Mouse (Mus musculus) embryonic facial prominence, embryonic 13.5 days (tissue): ENCODE results near the gene Dpp3. TPM values are rescaled to one million over a fixed set of nuclear protein-coding genes. Genes with fewer than 3 reads are reported as not detected.
"Not testable (repeated sequence)": the region's sequence is repeated elsewhere in the genome, so short reads cannot be mapped to it uniquely, and the experiment has no call there.

Source experiments
- ATAC-seq: fragments of 200-750 bp; cut with Nextera tagmentation; 2 replicates; pipeline ENCODE4 v1.8.0; 2017; ENCODE audit warnings: low read depth; ENCODE audit not compliant: insufficient number of reproducible peaks, insufficient read depth, low FRiP score, low TSS enrichment
- H3K27ac ChIP-seq: fragments of 300-500 bp; sonication (generic); 2 replicates; pipeline ENCODE4 v1.5.1; 2015; ENCODE audit warnings: moderate library complexity, mild to moderate bottlenecking, inconsistent platforms
- H3K27me3 ChIP-seq: fragments of 300-500 bp; sonication (generic); 2 replicates; pipeline ENCODE4 v1.6.1; 2015; ENCODE audit warnings: mild to moderate bottlenecking, inconsistent platforms
- H3K36me3 ChIP-seq: fragments of 300-500 bp; sonication (generic); 2 replicates; pipeline ENCODE4 v1.6.1; 2015; ENCODE audit warnings: mild to moderate bottlenecking, inconsistent platforms
- H3K4me1 ChIP-seq: fragments of 300-500 bp; sonication (generic); 2 replicates; pipeline ENCODE4 v1.6.1; 2015; ENCODE audit warnings: inconsistent platforms
- H3K4me2 ChIP-seq: fragments of 300-500 bp; sonication (generic); 2 replicates; pipeline ENCODE4 v1.6.1; 2015; ENCODE audit warnings: moderate library complexity, mild to moderate bottlenecking, inconsistent platforms
- H3K4me3 ChIP-seq: fragments of 300-500 bp; sonication (generic); 2 replicates; pipeline ENCODE4 v1.5.1; 2015; ENCODE audit warnings: mild to moderate bottlenecking, inconsistent platforms
- H3K9ac ChIP-seq: fragments of 300-500 bp; sonication (generic); 2 replicates; pipeline ENCODE4 v1.6.1; 2015; ENCODE audit warnings: mild to moderate bottlenecking, inconsistent platforms
- H3K9me3 ChIP-seq: fragments of 300-500 bp; sonication (generic); 2 replicates; pipeline ENCODE4 v1.6.1; 2016; ENCODE audit warnings: inconsistent platforms
- WGBS: fragments of 180-500 bp; shearing (Covaris S2); methylation state at CpG from one replicate; pipeline ENCODE4 v1.1.7; 2015; ENCODE audit warnings: mixed read lengths; 5-methylcytosine and 5-hydroxymethylcytosine counted together
- polyA plus RNA-seq: library from polyadenylated mRNA; unstranded; fragments of >200 nt; fragmentation: Nextera tagmentation; extraction: Ambion mirVana; gene quantifications from 2 replicates; pipeline ENCODE4 v1.2.1, GENCODE M21; 2015

Gene Dpp3
- polyA plus RNA-seq, 1 experiment from 2014 or later = 121 TPM

DNA sequence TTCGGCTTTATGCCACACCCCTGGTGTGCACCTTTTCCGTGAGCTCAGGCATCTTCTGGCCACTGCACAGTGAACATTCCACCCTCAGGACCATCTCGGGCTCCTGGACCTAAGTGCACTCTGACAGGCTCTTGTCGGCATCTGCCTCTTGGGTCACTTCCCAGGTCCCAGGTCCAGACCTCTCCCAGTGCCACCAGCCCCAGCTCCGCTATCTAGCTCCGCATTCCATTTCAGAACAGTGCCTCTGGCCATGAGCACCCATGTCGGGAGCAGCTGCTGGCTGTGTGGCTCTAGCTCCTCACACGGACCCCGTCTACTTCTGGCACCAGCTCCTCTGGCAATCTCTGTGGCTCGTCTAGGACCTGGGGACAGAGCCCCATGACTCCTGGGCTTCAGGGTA lies 38.3 kb downstream of the Dpp3 start:
- H3K36me3 ChIP-seq = peaks cover 32% of the 10 kb centered on the region
- no peak overlapping the region for H3K9ac ChIP-seq
- WGBS = 85% methylated on average over 10 of the region's 10 CpGs
- no peaks in the 10 kb centered on the region for H3K27me3 ChIP-seq
- ATAC-seq = no peak
- no peak overlapping the region for H3K27ac ChIP-seq
- H3K9me3 ChIP-seq = no peaks in the 10 kb centered on the region
- H3K4me2 ChIP-seq = no peak overlapping the region
- H3K4me1 ChIP-seq = no peaks in the 10 kb centered on the region
- no peak overlapping the region for H3K4me3 ChIP-seq

DNA sequence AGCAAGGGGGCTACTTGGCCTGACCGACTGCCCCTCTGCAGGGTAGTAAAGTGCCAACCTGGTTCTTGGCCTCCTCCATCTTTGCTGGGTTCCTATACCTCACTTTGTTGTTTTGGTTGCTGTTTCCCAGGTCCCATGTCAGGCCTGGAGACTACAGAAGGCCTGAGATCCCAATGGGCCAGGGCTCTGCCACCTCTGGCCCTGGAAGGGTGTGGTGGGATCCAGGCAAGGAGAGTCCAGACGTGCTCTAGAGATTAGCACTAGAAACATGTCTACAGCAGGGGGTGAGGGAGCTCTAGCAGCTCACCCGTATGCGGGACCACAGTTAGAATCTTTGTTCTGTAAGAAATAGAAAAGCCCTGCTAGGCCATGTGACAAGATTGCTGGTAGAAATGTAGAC lies 44.1 kb downstream of the Dpp3 start:
- H3K4me3 ChIP-seq = no peak overlapping the region
- no peaks in the 10 kb centered on the region for H3K27me3 ChIP-seq
- no peak overlapping the region for H3K27ac ChIP-seq
- no peaks in the 10 kb centered on the region for H3K9me3 ChIP-seq
- 89% methylated on average over 4 of the region's 4 CpGs for WGBS
- peaks cover 9% of the 10 kb centered on the region; the same call in 1 of the 2 replicates for H3K36me3 ChIP-seq
- ATAC-seq = no peak
- H3K4me2 ChIP-seq = no peak overlapping the region
- no peak overlapping the region for H3K9ac ChIP-seq
- H3K4me1 ChIP-seq = peaks cover 5% of the 10 kb centered on the region; the same call in 1 of the 2 replicates

DNA sequence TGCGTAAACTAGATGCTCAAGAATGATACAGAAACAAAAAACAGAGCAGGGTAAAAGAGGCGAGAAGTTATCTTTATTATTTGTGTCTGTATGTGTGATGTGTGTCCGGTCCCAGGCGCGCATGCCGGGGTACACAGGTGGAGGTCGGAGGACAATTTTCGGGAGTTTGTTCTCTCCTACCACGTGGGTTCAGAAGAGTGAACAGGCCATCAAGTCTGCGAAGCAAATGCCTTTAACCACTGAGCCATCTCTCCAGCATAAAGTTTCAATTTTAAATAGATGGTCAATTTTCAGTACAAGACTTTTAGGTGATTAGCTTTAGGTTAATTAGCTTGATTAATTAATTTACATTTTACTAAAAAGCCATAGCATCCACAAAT lies 48.8 kb downstream of the Dpp3 start:
- 38% methylated on average over 10 of the region's 10 CpGs for WGBS
- H3K4me2 ChIP-seq = peak overlapping the region; percentile 89
- H3K4me3 ChIP-seq = peak overlapping the region; percentile 94
- H3K27ac ChIP-seq = no peak overlapping the region
- no peak for ATAC-seq
- H3K36me3 ChIP-seq = peaks cover 9% of the 10 kb centered on the region; the same call in 1 of the 2 replicates
- peak overlapping the region; percentile 89 for H3K9ac ChIP-seq
- H3K4me1 ChIP-seq = peaks cover 16% of the 10 kb centered on the region
- peaks cover 4% of the 10 kb centered on the region; the same call in 1 of the 2 replicates for H3K27me3 ChIP-seq
- H3K9me3 ChIP-seq = no peaks in the 10 kb centered on the region

DNA sequence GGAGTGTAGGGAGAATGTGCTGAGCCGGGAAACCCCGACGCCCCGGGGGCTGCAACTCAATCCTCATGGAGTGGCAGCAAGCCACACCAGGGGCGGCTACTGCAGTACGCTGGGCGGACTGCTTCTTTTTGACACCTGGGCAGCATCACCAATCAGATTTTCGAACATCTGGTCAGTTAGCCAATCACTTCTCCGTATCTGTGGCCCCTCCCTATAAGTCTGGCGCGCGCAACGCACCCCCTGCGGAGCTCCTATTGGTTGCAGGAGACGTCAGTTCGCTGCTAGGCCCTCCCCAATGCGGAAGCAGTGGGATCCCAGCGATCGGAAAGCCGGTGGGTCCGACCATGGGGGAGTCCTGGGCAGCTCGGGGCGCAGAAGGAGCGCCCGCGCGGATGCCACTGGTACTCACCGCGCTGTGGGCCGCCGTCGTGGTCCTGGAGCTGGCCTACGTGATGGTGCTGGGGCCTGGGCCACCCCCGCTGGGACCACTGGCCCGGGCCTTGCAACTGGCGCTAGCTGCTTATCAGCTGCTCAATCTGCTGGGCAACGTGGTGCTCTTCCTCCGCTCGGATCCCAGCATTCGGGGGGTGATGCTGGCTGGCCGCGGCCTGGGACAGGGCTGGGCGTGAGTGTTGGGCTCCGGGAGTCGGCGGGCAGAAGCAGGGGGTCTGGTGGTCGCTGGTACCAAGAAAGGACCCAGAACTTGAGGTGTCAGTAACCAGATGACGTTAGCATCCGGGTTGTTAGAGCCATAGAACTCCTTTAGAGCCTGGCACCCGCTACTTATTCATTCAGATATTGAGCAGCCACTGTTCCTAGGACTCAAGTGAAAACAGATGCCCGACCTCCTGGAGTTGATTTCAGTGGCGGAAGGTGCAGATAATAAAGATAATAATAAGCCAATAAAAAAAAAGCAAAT lies 49.4 kb downstream of the Dpp3 start, which contains the start of gene Zdhhc24:
Gene Zdhhc24, plus strand, starts transcription at position 264 of the 919 bp plus-strand sequence.
- under 1% methylated on average over 52 of the region's 52 CpGs for WGBS
- peak; percentile 95 for ATAC-seq

DNA sequence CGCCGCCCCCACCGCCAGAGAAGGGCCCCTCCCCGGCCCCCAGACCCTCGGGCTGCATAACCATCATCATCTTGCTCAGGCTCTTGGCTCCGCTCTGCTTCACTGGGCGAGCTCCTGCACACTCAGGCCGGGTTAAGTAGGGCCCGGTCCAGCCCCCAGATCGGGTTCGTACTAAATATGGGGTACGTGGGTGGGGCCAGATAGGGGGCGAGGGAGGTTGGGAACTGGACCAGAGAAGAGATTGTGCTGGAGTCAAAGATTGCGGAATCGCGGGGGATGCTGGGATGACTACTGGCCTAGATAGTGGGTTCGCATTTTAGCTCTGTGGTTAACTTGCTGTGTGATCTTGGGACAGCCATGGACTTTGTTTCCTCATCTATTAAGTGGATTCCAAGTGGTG lies 50.3 kb downstream of the Dpp3 start, which contains the start of gene Actn3:
Gene Actn3, minus strand, starts transcription at position 125 of the 400 bp plus-strand sequence.
- Histone ChIP-seq H3K9ac (peak within 1 kb of the TSS; percentile 89), H3K36me3 (no peaks in the 10 kb centered on the region), H3K4me3 (peak within 1 kb of the TSS; percentile 94), H3K9me3 (no peaks in the 10 kb centered on the region), H3K27ac (peak within 1 kb of the TSS; percentile 75), H3K27me3 (peaks cover 4% of the 10 kb centered on the region; the same call in 1 of the 2 replicates), H3K4me1 (peaks cover 16% of the 10 kb centered on the region), H3K4me2 (peak within 1 kb of the TSS; percentile 89)
- ATAC-seq = no peak
- 2% methylated on average over 17 of the region's 17 CpGs for WGBS

More for the DNA sequence above, 49.4 kb downstream of the Dpp3 start, which contains the start of gene Zdhhc24:
- Histone ChIP-seq H3K4me1 (peaks cover 16% of the 10 kb centered on the region), H3K4me3 (peak within 1 kb of the TSS; percentile 94), H3K4me2 (peak within 1 kb of the TSS; percentile 89), H3K36me3 (0 out of 2 replicates have a peak, but pooled peaks cover 4% of the 10 kb centered on the region), H3K9me3 (no peaks in the 10 kb centered on the region), H3K27ac (peak within 1 kb of the TSS; percentile 75), H3K27me3 (peaks cover 4% of the 10 kb centered on the region; the same call in 1 of the 2 replicates), H3K9ac (peak within 1 kb of the TSS; percentile 89)

DNA sequence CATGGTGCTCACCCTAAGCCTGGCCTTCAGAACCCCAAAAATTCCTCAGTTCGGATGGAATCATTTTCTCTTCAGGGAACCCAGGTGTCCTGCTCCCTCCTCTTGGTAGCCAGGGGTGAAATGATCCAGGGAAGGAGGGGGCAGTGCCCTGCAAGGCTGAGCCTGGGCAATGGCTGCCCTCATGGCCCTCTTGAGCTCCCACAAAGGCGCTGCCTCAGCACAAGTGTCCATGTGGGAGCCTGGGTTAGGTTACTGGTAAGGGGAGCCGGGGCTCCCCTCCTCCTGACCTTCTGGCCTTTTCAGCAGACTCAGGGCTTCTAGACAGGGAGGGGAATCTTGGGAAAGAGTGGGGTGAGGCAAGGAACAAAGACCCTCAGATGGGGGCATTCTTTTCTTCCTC lies 51.3 kb downstream of the Dpp3 start:
- WGBS = 39% methylated on average over 3 of the region's 3 CpGs
- H3K4me1 ChIP-seq = peaks cover 16% of the 10 kb centered on the region
- no peak overlapping the region for H3K4me3 ChIP-seq
- H3K9ac ChIP-seq = no peak overlapping the region
- H3K36me3 ChIP-seq = no peaks in the 10 kb centered on the region
- H3K27ac ChIP-seq = no peak overlapping the region
- ATAC-seq = no peak
- H3K9me3 ChIP-seq = no peaks in the 10 kb centered on the region
- H3K4me2 ChIP-seq = peak overlapping the region; percentile 9; the same call in 1 of the 2 replicates
- peaks cover 4% of the 10 kb centered on the region; the same call in 1 of the 2 replicates for H3K27me3 ChIP-seq

DNA sequence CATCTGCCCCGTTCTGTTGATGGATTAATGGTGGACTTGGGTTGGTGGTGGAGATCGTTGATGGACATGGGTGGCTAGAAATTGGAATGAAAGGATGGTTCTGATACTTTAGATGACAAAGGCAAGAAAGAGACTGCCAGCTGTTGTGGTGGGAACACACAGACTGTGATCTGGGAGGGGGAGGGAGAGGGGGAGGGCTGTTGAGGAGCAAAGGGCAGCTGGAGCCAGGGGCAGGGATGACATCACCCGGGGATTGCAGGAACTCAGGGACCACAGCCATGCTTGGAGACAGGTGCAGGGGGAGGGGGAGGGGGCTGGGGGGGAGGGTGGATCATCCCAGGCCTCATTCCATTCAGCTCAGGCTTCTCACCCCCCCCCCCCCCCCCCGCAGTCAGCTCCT lies 51.8 kb downstream of the Dpp3 start:
- H3K4me2 ChIP-seq = no peak overlapping the region
- H3K36me3 ChIP-seq = no peaks in the 10 kb centered on the region
- no peak overlapping the region for H3K9ac ChIP-seq
- peaks cover 16% of the 10 kb centered on the region for H3K4me1 ChIP-seq
- no peak for ATAC-seq
- WGBS = 59% methylated on average over 4 of the region's 4 CpGs
- H3K27ac ChIP-seq = no peak overlapping the region
- no peaks in the 10 kb centered on the region for H3K9me3 ChIP-seq
- no peak overlapping the region for H3K4me3 ChIP-seq
- H3K27me3 ChIP-seq = peaks cover 4% of the 10 kb centered on the region; the same call in 1 of the 2 replicates

DNA sequence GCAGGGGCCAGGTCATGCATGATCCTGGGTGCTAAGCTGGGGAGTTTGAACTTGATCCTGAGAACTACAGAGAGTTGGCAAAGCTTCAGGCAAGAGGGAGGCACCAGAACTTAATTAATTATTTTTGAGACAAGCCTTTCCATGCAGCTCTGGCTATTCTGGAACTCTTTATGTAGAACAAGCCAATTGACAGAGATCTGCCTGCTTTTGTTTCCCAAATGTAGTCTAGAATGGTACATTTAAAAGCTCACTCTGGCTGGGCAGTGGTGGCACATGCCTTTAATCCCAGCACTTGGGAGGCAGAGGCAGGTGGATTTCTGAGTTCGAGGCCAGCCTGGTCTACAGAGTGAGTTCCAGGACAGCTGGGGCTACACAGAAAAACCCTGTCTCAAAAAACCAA lies 53.5 kb downstream of the Dpp3 start:
- not testable (repeated sequence) for H3K9me3 ChIP-seq, H3K27ac ChIP-seq, H3K9ac ChIP-seq, H3K4me3 ChIP-seq, ATAC-seq, H3K27me3 ChIP-seq, H3K4me2 ChIP-seq, H3K36me3 ChIP-seq
- peaks cover 16% of the 10 kb centered on the region for H3K4me1 ChIP-seq
- 88% methylated on average over 1 of the region's 1 CpGs for WGBS

DNA sequence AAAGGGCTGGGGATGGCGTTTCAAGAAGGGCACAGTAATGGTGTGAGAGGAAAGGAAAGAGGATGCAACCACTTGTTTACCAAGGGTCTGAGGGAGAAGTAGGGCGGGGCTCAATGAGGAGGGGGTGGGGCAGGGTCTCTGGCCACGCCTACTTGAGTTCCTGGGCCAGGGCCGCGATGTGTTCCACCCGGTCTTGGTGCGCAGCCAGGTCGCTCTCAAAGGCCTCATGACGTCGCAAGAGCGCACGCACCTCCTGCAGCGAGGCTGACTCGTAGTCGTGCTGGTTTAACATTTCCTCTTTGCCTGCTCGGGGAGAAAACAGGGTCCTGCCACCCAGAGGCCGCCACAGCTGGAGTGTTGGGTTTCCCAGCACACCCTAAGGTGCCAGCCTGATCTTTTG lies 62.9 kb downstream of the Dpp3 start:
- Histone ChIP-seq H3K4me2 (peak overlapping the region; percentile 41), H3K27me3 (peaks cover 21% of the 10 kb centered on the region), H3K36me3 (peaks cover 7% of the 10 kb centered on the region), H3K4me3 (peak overlapping the region; percentile 14; the same call in 1 of the 2 replicates), H3K27ac (no peak overlapping the region), H3K9me3 (no peaks in the 10 kb centered on the region), H3K4me1 (peaks cover 6% of the 10 kb centered on the region; the same call in 1 of the 2 replicates), H3K9ac (peak overlapping the region; percentile 47; the same call in 1 of the 2 replicates)
- WGBS = 7% methylated on average over 17 of the region's 17 CpGs
- ATAC-seq = no peak

DNA sequence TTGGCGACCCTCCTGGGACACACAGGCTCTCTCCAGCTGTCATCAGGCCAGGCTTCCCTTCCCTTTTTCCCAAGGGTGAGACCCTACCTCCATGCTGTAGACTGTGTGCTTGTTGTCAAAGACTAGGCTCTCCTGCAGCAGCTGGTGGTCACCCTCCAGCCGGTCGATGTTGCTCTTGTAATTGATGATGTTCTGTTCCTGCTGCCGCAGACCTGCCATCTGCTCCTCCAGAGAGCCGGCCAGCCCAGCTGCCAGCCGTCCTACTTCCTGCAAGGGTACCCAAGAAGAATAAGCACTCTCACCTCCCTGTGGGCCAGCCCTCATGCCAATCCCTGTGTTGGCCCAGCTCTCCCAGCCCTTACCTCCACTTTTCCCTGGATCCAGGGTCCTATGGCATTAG lies 65.0 kb downstream of the Dpp3 start:
- 83% methylated on average over 6 of the region's 6 CpGs for WGBS
- no peak overlapping the region for H3K9ac ChIP-seq
- ATAC-seq = no peak

DNA sequence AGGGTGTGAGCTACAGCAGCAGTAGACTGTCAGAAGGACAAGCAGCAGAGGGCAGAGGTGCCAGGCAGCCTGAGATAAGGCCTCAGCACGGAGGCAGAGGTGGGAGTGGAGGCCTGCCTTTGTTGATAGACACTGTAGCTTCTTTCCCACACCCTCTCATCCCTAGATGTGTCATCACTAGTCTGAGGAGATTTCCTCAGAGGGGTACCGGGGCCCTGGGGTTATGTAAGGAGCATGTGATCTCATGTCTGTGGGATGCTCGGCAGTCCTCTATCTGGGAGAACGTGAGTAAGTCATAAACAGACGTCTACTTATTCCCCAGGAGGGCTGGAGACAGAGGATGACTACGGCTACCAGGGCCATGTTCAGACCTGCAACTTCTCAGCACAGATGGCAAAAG lies 69.0 kb downstream of the Dpp3 start:
- WGBS = 72% methylated on average over 6 of the region's 6 CpGs
- no peak for ATAC-seq
- H3K27ac ChIP-seq = no peak overlapping the region
- H3K9ac ChIP-seq = no peak overlapping the region
- H3K4me3 ChIP-seq = no peak overlapping the region
- H3K9me3 ChIP-seq = no peaks in the 10 kb centered on the region
- H3K36me3 ChIP-seq = peaks cover 11% of the 10 kb centered on the region
- peaks cover 2% of the 10 kb centered on the region; the same call in 1 of the 2 replicates for H3K27me3 ChIP-seq
- no peak overlapping the region for H3K4me2 ChIP-seq
- peaks cover 4% of the 10 kb centered on the region for H3K4me1 ChIP-seq

More for the DNA sequence above, 65.0 kb downstream of the Dpp3 start:
- peaks cover 21% of the 10 kb centered on the region for H3K27me3 ChIP-seq
- peaks cover 6% of the 10 kb centered on the region; the same call in 1 of the 2 replicates for H3K4me1 ChIP-seq
- H3K4me2 ChIP-seq = no peak overlapping the region
- H3K9me3 ChIP-seq = no peaks in the 10 kb centered on the region
- peaks cover 11% of the 10 kb centered on the region for H3K36me3 ChIP-seq
- H3K27ac ChIP-seq = no peak overlapping the region
- H3K4me3 ChIP-seq = no peak overlapping the region
